Mouse (Mus musculus): Measurements from ENCODE around the gene Drd4.

- no peak for TF ChIP-seq CTCF (IDR thresholded peaks at IDR 0.05; ENCODE audit: low read depth, low read length)
- TF ChIP-seq POLR2A (IDR thresholded peaks at IDR 0.05; ENCODE audit: borderline replicate concordance, low read depth, low read length): no peak
Observed at GRCm38 (mm10) chr7:141340476-141340875, 48.7 kb downstream of the Drd4 start.

All from bone marrow macrophage, adult 2 months (primary cell).